Mouse (Mus musculus): Measurements from ENCODE around the gene Rcsd1.
"Not testable (repeated sequence)": the region's sequence is repeated elsewhere in the genome, so short reads cannot be mapped to it uniquely, and the experiment has no call there.

Gene Rcsd1

DNA sequence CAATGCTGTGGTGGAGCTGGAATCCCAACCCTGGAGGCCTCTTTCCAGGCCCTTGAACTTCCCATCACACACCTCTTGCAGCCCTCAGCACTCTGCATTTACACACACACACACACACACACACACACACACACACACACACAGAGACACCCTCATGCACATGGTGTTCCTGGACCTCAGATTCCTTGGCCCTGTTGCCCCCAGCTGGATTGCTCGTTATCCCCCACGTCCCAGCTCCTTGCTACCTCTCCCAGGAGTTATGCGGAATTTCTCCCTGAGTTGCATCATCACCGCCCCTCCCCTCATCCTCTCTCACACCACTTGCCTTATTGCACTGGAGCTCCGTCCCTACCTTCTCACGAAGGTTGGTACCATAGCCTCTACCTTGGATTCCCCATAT lies 23.2 kb downstream of the Rcsd1 start:
- no peak for DNase-seq

DNA sequence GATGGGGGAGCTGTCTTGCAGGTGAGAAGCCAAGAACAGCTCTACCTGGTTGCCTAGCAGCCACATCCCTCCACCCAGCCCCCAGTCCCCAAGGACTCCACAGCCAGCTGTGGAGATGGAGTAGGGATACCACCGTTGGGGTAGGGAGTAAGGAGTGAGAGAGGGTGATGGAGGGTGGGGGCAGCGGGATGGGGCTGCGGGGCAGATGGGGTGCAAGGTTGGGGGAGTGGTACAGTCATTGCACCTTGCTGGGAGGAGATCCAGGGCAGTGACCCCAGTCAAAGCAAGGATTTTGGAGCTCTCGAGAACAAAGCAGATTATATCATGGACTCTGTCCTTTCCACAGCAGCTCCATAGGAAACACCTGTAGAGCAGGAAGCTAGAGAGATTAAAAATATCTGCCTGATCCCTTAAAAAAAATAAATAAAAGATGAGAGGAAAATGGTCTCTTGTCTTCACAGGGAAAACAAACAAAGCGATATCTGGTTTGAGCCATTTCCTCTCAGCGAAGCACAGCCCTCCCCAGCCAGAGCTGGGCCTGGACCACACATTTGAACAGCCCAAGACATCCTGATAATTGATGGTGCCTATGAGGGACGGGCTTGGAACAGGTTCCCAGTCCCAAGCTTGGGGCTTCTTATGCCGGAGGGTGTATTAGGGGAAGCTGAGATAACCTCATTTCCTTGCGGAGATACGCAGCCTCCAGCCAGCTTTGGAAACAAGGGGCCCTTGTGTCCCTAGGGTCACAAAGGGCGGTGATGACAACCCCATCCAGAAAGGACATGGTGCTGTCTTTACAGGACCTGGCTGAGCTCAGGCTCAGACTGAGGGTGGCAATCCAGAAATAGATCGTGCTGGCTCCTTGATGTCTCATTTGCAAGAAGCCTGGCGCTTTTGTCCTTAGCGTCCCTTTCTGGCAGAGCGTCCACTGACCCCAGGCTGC lies 25.0 kb downstream of the Rcsd1 start:
- no peak for DNase-seq

DNA sequence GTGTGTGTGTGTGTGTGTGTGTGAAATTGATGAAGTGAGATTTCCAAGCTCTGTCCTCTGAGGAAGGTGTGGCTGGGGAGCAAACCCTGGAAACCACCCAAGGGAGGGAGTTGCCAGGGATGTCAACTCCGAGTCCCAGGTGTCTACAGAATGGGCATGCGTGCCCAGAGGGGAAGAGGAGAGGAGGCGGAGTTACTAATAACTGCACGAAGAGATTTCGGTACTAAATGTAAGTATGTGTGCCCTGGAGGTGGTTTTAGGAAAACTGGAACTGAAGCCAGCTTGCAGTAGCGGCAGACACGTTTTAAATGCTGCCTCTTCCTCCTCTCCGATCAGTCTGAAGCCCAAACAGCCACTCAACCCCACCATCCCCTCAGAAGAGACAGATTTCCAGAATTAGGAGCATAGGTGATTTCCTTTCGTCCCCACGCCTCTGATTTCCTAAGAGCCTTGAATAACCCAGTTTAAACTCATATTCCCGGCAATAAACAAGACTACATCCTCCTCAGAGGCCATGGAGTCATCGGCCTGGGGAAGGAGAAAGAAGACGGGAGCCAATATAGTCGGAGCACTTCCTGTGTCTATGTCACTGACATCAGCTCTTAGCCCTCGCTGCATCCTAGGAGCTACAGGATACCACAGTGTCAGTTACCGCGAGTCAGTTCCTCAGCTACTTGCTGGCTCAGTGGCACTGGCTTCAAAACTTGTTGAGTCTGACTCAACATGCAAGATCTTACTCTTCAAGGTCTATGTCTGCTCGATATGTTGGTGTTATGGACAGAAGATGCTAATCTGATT lies 27.3 kb downstream of the Rcsd1 start:
- no peak for DNase-seq

DNA sequence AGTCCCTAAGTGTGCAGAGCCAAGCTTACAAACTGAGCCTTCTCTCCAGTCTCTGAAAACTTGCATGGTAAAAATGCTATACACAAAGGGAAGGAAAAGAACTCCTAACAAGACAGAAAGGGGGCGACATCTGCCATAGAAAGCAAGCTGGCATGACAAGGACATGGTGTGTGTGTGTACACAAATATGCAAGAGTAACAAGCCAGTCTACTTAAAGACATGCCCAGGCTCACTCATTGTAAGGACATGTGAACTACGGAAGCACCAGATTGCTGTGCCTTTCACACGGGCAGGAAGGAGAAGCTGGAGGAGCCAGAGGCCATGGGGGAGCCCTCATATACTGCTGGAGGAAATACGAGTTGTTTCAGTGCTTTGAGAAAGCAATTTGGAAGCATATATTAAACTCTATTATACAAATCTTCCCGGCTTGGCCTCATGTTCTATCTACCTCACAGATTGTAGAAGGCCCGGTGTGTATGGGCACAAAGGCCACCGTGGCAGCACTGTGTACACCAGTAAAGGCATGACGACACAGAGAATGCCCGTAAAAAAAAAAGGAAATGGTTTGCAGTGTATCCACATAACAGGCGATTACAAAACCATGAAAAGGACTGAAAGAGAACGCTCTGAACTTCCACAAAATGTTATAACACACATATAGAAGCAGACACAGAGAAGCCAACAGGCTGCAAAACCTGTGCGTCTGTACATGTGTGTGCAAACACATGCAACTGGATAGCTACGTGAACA lies 28.3 kb downstream of the Rcsd1 start:
- DNase-seq, result no peak

DNA sequence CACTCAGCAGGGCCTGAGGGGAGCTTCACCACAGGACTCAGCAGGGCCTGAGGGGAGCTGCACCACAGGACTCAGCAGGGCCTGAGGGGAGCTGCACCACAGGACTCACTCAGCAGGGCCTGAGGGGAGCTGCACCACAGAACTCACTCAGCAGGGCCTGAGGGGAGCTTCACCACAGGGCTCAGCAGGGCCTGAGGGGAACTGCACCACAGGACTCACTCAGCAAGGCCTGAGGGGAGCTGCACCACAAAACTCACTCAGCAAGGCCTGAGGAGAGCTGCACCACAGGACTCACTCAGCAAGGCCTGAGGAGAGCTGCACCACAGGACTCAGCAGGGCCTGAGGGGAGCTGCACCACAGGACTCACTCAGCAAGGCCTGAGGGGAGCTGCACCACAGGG lies 29.5 kb downstream of the Rcsd1 start:
- not testable (repeated sequence) for DNase-seq

DNA sequence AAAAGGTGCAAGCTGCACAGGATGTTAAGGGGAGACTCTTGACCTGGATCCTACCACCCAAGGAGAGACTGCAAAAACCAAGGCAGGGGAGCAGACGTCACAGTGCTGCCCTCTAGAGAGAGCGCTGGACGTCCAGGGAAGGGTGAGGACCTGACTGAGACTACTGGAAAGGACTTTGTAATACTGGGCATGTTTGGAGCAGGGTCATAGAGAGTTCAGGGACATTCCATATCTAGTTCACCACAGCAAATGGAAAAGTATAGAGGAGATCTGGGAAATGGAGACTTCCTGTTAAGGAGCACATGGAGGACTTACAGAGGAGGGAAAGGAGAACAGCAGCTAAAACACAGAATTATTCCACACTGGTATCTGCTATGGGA lies 29.9 kb downstream of the Rcsd1 start:
- DNase-seq, result no peak

DNA sequence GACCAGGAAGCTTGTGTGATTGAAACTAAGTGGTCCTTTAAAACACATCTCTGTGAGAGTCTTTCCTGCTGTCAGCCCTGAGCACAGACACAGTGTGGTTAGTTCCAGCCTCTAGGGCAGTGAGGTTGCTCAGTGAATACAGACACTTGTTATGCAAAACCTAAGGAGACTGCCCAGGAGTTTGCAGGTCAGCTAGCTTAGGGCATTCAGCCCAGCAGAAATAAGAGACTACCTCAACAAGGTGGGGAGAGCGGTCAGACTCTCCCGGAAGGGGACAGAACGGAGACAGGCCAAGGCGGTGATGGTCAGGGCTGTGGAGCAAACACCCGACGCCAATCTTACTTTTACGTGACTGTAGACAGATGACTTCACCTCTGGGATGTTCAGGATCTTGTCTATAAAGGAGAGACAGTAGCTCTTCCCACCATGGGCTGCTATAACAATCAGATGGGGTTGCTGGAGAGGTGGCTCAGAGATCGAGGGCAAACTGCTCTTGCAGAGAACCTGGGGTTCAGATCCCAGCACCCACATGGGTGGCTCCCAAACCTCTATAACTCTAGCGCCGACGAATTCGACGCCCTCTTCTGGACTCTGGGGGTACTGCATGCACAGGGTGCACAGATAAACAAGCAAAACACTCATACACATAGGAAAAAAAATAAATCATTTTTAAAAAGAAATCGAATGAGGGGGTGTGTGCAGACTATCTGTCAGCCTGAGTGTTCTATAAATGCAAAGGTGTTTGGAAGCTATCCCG lies 30.5 kb downstream of the Rcsd1 start:
- DNase-seq, result no peak

DNA sequence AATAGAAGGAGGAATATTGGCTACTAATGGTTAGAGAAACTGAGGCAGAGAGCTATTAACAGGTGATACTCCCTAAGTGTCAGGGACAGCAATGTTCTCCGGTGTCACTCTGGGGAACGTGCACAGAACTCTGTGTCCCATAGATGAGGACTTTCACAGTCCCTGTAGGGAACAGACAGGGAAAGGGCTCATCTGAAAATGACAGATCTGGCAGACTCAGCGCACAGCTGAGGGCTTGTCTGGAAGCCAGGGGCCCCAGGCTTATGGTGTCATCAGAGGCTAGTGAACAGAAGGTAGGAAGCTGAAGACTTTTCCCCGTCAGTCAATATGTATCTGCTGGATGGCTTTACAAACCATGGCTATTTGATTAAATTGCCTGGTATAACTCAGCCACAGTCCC lies 32.0 kb downstream of the Rcsd1 start:
- no peak for DNase-seq

DNA sequence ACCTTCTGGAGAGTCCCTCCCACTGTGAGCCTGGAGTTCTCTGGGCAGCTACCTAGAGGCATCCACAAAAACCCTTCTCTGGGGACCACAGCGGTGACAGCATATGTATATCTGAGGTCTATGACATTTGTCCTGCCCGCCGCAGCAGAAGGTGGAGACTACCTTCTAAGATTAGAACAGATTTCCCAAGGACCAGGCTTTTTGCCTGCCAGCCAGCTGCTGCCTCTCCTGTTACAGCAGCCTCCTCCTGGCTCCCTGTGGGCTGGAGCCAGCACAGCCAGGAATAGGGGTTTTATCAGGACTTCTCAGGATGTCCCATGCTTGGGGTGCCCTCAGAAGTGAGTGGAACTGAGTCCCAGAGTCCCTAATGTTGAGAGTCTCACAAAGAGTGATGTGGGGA lies 32.6 kb downstream of the Rcsd1 start:
- no peak for DNase-seq

DNA sequence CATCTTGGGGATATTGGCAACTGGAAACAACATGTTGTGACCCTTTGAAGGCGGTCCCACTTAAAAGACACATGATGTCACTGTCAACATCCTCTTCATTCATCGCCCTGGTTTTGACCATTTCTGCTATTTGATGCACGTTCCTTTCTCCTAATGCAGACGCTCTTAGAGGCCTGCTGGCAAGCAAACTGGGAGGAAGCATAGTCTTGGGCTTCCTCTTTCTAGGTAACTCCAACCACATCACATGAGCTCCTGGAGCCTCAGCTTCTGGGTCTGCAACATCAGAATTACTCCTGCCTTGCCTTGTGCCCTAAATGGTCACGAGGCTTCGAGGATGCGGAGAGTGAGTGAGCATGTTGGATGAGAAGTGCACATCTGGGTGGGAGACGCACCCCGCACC lies 34.4 kb downstream of the Rcsd1 start:
- DNase-seq, result no peak

DNA sequence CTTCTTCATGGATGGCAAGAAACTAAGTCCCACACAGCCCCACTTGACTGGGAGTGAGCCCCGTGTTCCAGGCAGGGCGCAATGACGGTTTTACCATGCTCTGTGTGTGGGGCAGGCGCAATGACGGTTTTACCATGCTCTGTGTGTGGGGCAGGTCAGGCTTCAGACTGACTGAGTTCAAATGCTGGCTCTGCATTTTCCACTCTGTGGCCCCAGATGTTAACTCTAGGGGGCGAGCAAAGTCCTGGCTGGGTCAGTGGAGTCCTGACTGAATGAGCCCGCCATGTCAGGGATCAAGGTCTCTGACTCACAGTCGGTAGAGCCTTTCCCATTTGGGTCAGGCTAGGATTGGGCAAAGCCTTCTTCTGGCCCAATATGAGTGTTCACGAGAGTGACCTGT lies 37.2 kb downstream of the Rcsd1 start:
- DNase-seq, result no peak

DNA sequence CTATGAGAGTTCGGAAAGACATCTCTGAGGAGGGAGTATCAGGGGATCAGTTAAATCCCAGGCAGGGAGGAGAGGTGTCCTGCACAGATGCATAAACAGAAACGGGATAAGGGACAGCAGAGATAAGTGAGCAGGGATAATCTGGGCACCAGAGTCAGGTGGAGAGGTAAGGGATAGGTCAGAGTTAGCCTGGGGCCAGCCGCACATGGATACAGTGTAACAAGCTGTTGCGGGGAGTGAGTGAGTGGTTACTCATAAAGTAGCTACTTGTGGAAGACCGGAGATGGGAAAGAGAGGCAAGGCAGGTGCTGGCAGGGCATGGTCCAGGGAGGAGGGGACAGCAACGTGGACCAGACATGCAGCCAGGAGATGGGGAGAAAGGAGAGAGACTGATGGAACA lies 39.5 kb downstream of the Rcsd1 start:
- no peak for DNase-seq

DNA sequence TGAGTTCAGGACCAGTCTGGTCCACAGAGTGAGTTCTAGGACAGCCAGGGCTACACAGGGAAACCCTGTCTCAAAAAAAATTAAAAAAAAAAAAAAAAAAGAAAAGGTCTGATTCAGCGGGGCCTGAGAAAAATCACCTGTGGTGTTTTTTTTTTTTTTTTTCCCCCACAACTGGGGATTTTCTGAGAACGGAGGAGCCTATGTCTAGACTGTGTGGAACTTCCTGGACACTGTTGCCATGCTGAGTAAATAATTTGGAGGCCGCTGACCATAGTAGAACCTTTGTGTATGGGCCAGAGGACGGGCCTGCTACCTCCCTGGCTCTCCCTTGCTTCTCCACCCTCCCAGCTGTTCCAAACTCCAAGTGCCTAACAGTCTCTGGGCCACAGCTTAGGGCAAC lies 40.7 kb downstream of the Rcsd1 start:
- DNase-seq, result no peak

DNA sequence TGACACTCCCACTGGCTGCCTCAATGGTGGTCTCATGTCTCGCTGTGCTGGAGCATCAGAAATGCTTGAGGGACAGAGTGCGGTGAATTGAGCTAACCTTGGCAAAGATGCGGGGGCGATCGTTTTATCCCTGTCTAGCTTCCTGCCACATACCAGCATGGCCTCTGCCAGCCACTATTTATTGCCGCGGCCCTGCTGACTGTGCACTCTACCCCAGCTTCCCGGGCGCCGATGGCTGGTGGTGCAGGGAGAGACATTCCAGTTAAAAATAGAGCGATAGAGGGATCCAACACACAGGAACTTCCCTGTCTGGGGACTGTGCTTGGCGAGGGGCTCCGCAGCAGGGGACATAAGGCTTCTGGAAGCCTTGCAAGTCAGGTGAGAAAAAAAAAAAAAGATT lies 42.2 kb downstream of the Rcsd1 start:
- DNase-seq, result no peak

DNA sequence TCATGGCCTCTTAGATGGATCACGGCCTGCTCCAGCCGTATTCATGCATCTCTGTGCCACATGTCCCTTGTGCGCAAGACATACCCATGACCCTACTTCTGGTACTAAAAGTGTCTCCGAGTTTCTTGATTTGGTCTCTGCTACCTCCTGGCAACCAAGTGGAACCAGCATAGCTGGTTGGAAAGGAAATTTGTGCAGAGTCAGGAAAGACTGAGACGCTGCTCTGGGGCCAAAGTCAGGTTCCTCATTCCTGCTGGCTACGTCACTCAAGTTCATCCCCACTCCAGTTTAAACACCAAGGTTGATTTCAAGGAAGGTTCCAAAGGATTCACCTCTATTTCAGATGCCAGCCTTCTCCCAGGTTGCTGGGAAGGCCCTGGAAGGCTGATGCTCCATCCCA lies 42.6 kb downstream of the Rcsd1 start:
- DNase-seq, result no peak

DNA sequence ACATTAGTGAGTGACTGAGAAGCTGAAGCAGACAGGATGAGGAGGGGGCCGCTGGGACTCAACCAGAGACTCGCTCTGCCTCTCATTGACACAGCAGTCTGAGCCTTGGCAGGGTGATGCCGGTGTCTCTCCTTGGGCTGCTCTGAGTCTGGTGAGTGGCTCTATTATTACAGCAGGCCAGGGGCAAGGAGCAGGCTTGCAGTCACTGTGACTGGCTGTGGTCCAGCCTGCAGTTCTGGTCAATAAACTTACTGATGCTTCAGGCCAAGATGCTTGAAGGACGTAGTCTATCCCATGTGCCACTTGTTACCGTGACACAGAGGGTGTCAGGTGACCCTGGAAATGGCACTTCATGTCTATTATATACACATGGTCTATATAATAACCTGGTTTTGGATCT lies 43.8 kb downstream of the Rcsd1 start:
- DNase-seq, result no peak

DNA sequence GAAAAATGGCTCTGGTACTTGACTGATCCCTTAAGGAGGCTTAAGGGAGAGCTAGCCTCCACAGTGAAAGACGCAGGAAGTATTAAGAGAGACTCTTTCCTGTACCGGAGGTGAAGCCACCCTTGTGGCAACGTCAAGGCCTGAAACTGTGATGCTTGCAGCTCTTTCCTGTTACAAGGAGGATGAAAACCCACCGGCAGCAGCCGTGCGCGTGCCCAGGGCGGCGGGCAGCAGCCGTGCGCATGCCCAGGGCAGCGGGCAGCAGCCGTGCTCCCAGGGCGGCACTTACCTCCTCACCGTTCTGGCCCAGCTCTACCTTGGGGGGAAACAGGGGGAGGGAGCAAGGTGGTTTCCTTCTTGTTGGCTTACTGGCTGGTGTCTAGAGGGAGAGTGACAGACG lies 46.3 kb downstream of the Rcsd1 start:
- DNase-seq, result no peak

DNA sequence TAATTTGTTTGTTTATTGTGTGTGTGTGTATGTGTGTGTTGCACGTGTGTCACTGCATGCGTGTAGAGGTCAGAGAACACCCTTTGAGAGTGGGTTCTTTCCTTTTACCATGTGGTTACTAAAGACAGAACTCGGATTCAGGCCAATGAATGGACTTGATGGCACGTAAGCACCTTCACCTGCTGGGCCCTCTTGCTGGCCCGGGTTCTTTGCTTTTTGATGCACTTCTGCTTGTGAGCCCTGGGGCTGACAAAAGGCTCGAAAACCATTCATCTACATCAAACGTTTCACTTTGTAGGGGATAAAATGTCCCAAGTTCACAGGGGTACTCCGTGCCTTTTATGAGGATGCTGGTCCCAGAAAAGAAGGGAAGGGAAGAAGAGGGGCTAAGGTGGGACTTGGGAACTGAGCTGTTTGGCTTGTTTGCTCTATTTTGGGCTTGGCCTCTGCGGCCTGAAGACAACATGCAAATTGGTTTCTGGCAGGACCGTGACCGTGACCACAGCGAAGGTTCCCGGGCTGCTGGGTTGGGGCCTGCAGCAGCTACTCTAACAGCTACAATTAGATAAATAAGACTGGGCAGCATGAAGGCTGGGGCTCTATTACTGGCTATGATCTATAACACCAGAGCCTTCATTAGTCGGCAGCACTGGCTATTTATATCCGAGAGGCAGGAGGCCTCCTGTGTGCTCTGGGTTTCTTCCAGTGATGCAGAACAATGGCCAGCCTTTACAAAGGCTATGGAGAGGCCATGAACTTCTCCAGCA lies 46.9 kb downstream of the Rcsd1 start:
- DNase-seq, result no peak

DNA sequence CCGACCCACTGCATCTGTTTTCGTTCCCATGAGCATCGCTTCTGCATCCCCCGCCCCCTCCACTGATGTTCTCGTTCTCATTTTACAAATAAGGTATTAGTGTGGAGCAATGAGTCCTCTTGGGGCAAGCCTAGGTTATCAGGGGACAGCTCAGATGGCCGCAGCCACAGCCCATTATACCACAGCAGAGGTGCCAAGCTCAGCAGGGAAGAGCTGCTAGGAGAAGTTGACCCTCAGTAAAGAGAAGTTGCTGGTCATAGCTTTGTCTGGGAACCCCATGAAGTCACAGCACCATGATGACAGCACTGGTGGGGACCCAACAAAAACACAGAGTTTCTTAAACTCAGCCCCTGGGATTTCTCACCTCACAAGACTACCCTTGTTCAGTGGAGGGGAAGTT lies 47.8 kb downstream of the Rcsd1 start:
- DNase-seq, result no peak

DNA sequence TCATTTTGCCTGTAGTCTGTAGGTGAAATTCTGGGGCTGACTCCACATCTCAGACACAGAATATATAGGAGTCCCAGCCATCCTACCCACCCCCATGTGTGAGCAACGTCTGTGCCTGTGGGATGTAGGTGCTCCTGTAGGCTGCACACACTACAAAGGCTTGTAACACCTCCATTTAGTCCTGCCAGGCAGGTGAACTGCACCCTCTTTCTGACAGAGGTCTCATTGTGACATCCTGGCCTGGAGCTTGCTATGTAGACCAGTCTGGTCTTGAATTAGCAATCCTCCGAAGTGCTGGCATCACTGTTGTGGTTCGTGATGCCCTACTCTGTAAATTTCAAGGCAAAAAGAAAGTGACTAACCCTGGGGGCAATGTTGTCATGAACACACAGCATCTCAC lies 48.4 kb downstream of the Rcsd1 start:
- DNase-seq, result no peak

DNA sequence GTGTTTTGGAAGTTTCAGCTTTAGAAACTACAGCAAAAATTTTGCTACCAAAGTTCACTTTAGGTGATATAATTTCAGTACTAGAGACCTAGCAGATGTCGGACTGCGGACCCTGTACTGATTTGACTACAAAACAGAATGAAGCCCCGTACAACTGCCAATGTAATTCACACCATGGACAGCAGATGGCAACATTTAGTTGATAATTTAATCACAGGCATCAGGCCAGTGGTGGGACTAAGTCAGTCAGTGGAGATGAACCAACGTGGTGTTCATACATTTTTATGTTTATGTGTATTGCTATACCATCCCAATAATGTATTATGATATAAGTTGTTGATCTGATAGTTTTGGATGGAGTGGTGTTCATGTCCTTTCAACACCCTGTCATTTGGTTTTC lies 48.8 kb downstream of the Rcsd1 start:
- DNase-seq, result no peak

DNA sequence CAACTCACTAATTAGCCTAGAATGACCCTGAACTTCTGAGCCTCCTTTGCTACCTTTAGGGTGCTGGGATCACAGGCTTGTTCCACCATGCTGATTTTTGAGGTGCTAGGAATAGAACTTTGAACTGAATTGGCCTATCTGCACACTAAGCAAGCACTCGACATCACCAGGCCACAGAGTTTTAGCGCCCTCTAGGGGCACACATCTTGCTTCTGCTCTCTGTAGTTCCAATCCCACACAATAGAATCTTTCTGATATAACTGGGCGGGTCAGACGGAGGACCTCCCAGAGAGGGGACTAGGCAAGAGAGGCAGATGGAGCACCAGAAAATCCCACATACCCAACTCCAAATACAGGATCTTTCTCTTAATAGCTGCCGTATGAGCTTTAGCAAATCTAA lies 51.0 kb downstream of the Rcsd1 start:
- DNase-seq, result peak; percentile 56
